Mouse (Mus musculus): ENCODE results near the gene 4931440F15Rik. TPM values are rescaled to one million over a fixed set of nuclear protein-coding genes. Genes with fewer than 3 reads are reported as not detected.
"Not testable (repeated sequence)": the region's sequence is repeated elsewhere in the genome, so short reads cannot be mapped to it uniquely, and the experiment has no call there.

Gene 4931440F15Rik
- under 1 TPM; 0.40 to 0.53 TPM for total RNA-seq (2021)
- long read RNA-seq, experiment 1 = 0 reads
- long read RNA-seq, experiment 2 = 0 reads

- not testable (repeated sequence) for DNase-seq
Measured at GRCm38 (mm10) chr11:29825271-29825718, at the start of gene 4931440F15Rik. Gene 4931440F15Rik (minus strand): TSS chr11:29825668.

- DNase-seq = not testable (repeated sequence)
Measured at GRCm38 (mm10) chr11:29874781-29875180, 49.3 kb upstream of the 4931440F15Rik start.

- no peak for DNase-seq
Measured at GRCm38 (mm10) chr11:29870174-29870573, 44.7 kb upstream of the 4931440F15Rik start.

GRCm38 (mm10) chr11:29864269-29864668 lies 38.8 kb upstream of the 4931440F15Rik start:
- no peak for DNase-seq

GRCm38 (mm10) chr11:29861750-29862397 lies 36.4 kb upstream of the 4931440F15Rik start:
- peak; percentile 7 to 51 for DNase-seq

GRCm38 (mm10) chr11:29861040-29861439 lies 35.6 kb upstream of the 4931440F15Rik start:
- no peak for DNase-seq

- no peak for DNase-seq
Measured at GRCm38 (mm10) chr11:29840606-29841227, 15.2 kb upstream of the 4931440F15Rik start.

GRCm38 (mm10) chr11:29839781-29840180 lies 14.3 kb upstream of the 4931440F15Rik start:
- DNase-seq = peak; percentile 31 to 54

GRCm38 (mm10) chr11:29837066-29837465 lies 11.6 kb upstream of the 4931440F15Rik start:
- no peak for DNase-seq

GRCm38 (mm10) chr11:29827729-29828128 lies 2.3 kb upstream of the 4931440F15Rik start:
- no peak for DNase-seq

GRCm38 (mm10) chr11:29826001-29826400 lies 533 bp upstream of the 4931440F15Rik start:
- DNase-seq = no peak

GRCm38 (mm10) chr11:29824474-29825270 lies 796 bp downstream of the 4931440F15Rik start:
- not testable (repeated sequence) for DNase-seq

GRCm38 (mm10) chr11:29823141-29823540 lies 2.3 kb downstream of the 4931440F15Rik start:
- no peak for DNase-seq

- DNase-seq = no peak
Measured at GRCm38 (mm10) chr11:29815670-29816069, 9.8 kb downstream of the 4931440F15Rik start.

GRCm38 (mm10) chr11:29815261-29815660 lies 10.2 kb downstream of the 4931440F15Rik start:
- DNase-seq = no peak

GRCm38 (mm10) chr11:29813267-29813666 lies 12.2 kb downstream of the 4931440F15Rik start:
- no peak for DNase-seq

GRCm38 (mm10) chr11:29812475-29812874 lies 13.0 kb downstream of the 4931440F15Rik start:
- DNase-seq = no peak

- no peak for DNase-seq
Measured at GRCm38 (mm10) chr11:29810324-29810723, 15.1 kb downstream of the 4931440F15Rik start.

GRCm38 (mm10) chr11:29808981-29809589 lies 16.4 kb downstream of the 4931440F15Rik start:
- no peak for DNase-seq

GRCm38 (mm10) chr11:29808173-29808980 lies 17.1 kb downstream of the 4931440F15Rik start:
- peak; percentile 35 to 47 for DNase-seq

- DNase-seq = no peak
Measured at GRCm38 (mm10) chr11:29807325-29807724, 18.1 kb downstream of the 4931440F15Rik start.

Data from adrenal gland, postnatal 36 days (tissue).